Mouse (Mus musculus) midbrain, postnatal 0 days (tissue): ENCODE data around the gene Kcnj9. TPM values are rescaled to one million over a fixed set of nuclear protein-coding genes. Genes with fewer than 3 reads are reported as not detected.

Experiments
- ATAC-seq: fragments of 200-750 bp; cut with Nextera tagmentation; 2 replicates; pipeline ENCODE4 v1.8.0; 2017; ENCODE audit warnings: moderate number of reproducible peaks, mild to moderate bottlenecking, moderate TSS enrichment, moderate library complexity; ENCODE audit not compliant: low FRiP score
- DNase-seq: peaks from one replicate; pipeline ENCODE4 v3.0.0-alpha.2; 2015; ENCODE audit warnings: low spot score
- H3K27ac ChIP-seq: fragments of 300-500 bp; sonication (generic); 2 replicates; pipeline ENCODE4 v1.5.1; 2014; ENCODE audit warnings: low read depth, mild to moderate bottlenecking, low read length, mixed read lengths
- H3K27me3 ChIP-seq: fragments of 300-500 bp; sonication (generic); 2 replicates; pipeline ENCODE4 v1.6.1; 2014; ENCODE audit warnings: low read length, control low read depth, mixed read lengths; ENCODE audit not compliant: insufficient read depth
- H3K36me3 ChIP-seq: fragments of 300-500 bp; sonication (generic); 2 replicates; pipeline ENCODE4 v1.6.1; 2014; ENCODE audit warnings: low read length, control low read depth, mixed read lengths; ENCODE audit not compliant: insufficient read depth
- H3K4me1 ChIP-seq: fragments of 300-500 bp; sonication (generic); 2 replicates; pipeline ENCODE4 v1.6.1; 2014; ENCODE audit warnings: mild to moderate bottlenecking, control low read depth, antibody characterized with exemption, low read length, mixed read lengths; ENCODE audit not compliant: insufficient read depth
- H3K4me2 ChIP-seq: fragments of 300-500 bp; sonication (generic); 2 replicates; pipeline ENCODE4 v1.6.1; 2014; ENCODE audit warnings: low read depth, mild to moderate bottlenecking, low read length, mixed read lengths; ENCODE audit not compliant: poor library complexity, severe bottlenecking
- H3K4me3 ChIP-seq: fragments of 300-500 bp; sonication (generic); 2 replicates; pipeline ENCODE4 v1.5.1; 2014; ENCODE audit warnings: low read depth, mild to moderate bottlenecking, low read length, moderate library complexity
- H3K9ac ChIP-seq: fragments of 300-500 bp; sonication (generic); replicated peaks from 2 replicates; pipeline ENCODE4 v1.6.1; 2014; ENCODE audit warnings: mild to moderate bottlenecking, low read length, moderate library complexity, mixed read lengths; ENCODE audit not compliant: poor library complexity, severe bottlenecking
- H3K9me3 ChIP-seq: fragments of 300-500 bp; sonication (generic); 2 replicates; pipeline ENCODE4 v1.6.1; 2016; ENCODE audit warnings: low read length, control low read depth
- CTCF ChIP-seq: IDR thresholded peaks from 2 replicates; pipeline ENCODE4 v1.5.1; 2016; ENCODE audit warnings: antibody characterized with exemption, mild to moderate bottlenecking
- WGBS: fragments of 180-500 bp; shearing (Covaris S2); extraction: QIAGEN DNeasy Blood & Tissue Kit; methylation state at CpG from one replicate; pipeline ENCODE4 v1.1.7; 2014; 5-methylcytosine and 5-hydroxymethylcytosine counted together
- polyA plus RNA-seq: library from polyadenylated mRNA; unstranded; fragments of >200 nt; fragmentation: Nextera tagmentation; extraction: Ambion mirVana; gene quantifications from 2 replicates; pipeline ENCODE4 v1.2.1, GENCODE M21; 2015
- total RNA-seq: library from RNA; depleted of rRNA; stranded (reverse); fragments of >200 nt; gene quantifications from 2 replicates; pipeline ENCODE4 v1.2.3, GENCODE M21; 2014

Gene Kcnj9
- total and polyA plus RNA-seq, 2 experiments from 2014 or later, result 5.8 to 14.1 TPM

DNA sequence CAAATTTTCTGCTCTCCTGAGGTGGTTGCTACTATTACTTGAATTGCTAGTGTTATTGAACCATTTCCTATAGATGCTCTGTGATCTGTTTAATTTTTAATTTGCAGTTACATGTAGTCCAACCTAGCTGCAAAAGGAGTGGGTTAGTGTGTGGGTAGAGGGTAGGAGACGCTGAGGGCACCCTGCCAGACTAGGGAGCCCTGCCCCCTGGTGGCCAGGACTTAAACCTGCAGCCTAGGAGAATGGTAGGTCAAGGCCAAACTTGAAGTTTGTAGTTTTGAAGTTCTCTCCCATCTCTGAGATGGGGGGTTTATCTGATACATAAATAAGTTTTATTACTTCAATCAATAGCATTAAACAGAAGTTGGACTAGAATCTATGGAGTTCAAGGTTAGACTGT is 28.4 kb upstream of the Kcnj9 start:
- no peak overlapping the region for H3K4me3 ChIP-seq
- WGBS, result 0% methylated on average over 1 of the region's 1 CpGs
- no peak overlapping the region for H3K4me2 ChIP-seq
- H3K9me3 ChIP-seq, result no peaks in the 10 kb centered on the region
- no peaks in the 10 kb centered on the region for H3K36me3 ChIP-seq
- TF ChIP-seq CTCF, result peak; percentile 84
- no peaks in the 10 kb centered on the region for H3K27me3 ChIP-seq
- DNase-seq (peak; percentile 50), ATAC-seq (no peak)
- H3K9ac ChIP-seq, result no peak overlapping the region
- H3K27ac ChIP-seq, result no peak overlapping the region
- no peaks in the 10 kb centered on the region for H3K4me1 ChIP-seq

DNA sequence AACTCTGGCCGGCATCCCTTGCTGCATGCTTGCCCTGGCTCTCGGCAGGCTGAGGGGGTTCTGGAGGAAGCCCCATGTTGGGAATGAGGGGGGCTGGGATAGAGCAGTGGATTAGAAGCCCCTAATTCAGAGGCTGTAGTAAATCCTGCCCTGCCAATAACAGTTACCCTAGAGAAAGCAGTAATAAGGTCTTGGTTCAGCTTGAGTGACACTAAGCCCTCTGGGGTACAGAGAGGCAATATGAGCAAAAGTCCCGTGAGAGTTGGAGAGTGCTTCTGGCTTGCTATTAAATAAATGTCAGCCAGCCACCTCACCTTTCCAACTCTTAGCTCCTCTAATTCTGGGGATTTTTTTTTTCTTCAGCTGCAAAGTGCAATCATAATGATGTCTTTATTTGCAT is 26.2 kb upstream of the Kcnj9 start:
- no peak for TF ChIP-seq CTCF
- H3K4me2 ChIP-seq, result no peak overlapping the region
- no peak for DNase-seq
- no peaks in the 10 kb centered on the region for H3K27me3 ChIP-seq
- WGBS, result 15% methylated on average over 3 of the region's 3 CpGs
- 0 out of 2 replicates have a peak overlapping the region, but pooled peaks have one; percentile 13 for H3K9ac ChIP-seq
- no peak overlapping the region for H3K4me3 ChIP-seq
- peak overlapping the region; percentile 43 for H3K27ac ChIP-seq
- H3K36me3 ChIP-seq, result no peaks in the 10 kb centered on the region
- ATAC-seq, result peak; percentile 36; the same call in 1 of the 2 replicates
- H3K4me1 ChIP-seq, result no peaks in the 10 kb centered on the region
- H3K9me3 ChIP-seq, result no peaks in the 10 kb centered on the region

DNA sequence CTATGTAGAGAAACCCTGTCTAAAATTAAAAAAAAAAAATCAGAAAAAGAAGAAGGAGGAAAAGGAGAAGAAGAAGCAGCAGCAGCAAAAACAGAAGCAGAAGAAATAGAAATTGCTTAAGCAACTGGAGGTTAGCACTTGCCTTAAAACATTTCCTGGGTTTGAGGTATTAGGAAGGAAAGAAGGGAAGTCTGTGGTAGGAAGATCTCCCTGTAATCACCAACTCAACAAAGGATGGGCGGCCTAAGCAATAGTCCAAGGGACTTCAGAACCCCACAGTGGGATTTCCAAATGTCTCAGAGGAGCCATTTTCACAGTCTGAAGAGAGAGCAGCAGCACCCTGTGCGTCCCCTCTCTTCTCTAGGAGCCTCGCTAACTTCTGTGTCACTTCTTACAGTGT is 23.3 kb upstream of the Kcnj9 start:
- H3K9ac ChIP-seq, result no peak overlapping the region
- no peak overlapping the region for H3K27ac ChIP-seq
- ATAC-seq (no peak), DNase-seq (no peak)
- H3K36me3 ChIP-seq, result no peaks in the 10 kb centered on the region
- no peak overlapping the region for H3K4me3 ChIP-seq
- TF ChIP-seq CTCF, result no peak
- no peaks in the 10 kb centered on the region for H3K4me1 ChIP-seq
- 87% methylated on average over 3 of the region's 3 CpGs for WGBS
- no peak overlapping the region for H3K4me2 ChIP-seq
- H3K27me3 ChIP-seq, result no peaks in the 10 kb centered on the region
- no peaks in the 10 kb centered on the region for H3K9me3 ChIP-seq

DNA sequence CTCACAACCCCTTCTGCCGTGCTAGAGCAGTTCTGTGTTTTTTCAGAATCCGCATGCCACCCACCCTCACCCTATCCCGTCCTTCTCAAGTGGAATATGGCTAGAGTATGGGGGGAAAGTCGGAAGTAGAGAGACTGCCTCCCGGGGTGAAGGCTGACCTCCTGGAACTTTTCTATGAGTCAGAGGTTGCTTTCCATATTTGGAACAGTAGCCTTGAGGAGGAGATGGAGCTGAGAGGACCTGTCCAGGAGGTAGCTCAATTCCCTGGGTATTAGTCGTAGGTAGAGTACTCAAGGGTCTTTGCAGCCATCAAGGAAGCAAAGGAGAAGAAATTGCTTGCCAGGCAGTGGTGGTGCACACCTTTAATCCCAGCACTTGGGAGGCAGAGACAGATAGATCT is 22.9 kb upstream of the Kcnj9 start:
- WGBS, result 76% methylated on average over 6 of the region's 6 CpGs
- no peak overlapping the region for H3K27ac ChIP-seq
- H3K9ac ChIP-seq, result no peak overlapping the region
- H3K27me3 ChIP-seq, result no peaks in the 10 kb centered on the region
- H3K9me3 ChIP-seq, result no peaks in the 10 kb centered on the region
- H3K36me3 ChIP-seq, result no peaks in the 10 kb centered on the region
- no peak for TF ChIP-seq CTCF
- DNase-seq, result no peak
- no peaks in the 10 kb centered on the region for H3K4me1 ChIP-seq
- H3K4me3 ChIP-seq, result no peak overlapping the region
- no peak for ATAC-seq
- no peak overlapping the region for H3K4me2 ChIP-seq

DNA sequence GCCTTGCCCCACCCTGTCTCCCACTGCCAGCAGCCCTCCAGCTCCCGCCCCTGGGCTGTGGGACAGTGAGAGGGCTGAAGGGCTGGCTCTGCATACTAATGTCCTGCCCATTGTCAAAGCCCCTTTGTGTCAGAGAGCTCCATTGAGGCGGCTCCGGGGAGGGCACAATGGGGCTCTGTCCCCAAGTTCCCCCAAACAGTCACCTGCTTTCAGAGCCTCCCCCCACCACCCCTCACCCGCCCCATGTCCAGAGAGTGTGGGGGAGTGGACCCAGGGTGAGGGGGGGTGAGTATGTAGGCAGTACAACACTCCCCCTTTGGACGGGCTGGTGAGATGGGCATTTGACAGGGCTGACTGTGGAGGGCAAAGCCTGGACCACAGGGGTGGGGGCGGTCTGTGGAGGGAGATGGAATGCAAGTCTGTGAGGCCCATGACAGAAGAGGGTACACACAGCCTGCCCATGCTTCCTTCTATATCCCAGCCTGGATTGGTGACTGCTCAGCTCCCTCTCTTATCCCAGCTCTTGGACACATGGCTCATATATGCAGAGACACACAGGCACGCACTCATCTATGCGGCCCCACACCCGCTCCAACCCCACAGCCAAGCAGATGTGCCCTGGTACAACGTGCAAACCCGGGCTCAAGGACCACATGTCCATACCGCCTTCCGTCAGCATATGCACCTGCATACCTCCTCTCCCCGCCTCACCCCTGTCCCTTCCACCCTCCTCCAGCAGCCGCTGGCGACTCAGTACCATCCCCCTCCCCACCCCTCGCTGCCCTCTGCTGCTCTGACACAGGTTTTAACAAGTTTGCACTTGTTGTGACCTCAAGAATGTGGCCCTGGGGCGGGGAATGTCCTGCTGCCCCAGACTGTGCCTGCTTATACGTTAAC is 21.0 kb upstream of the Kcnj9 start:
- peak; percentile 94 for ATAC-seq
- Histone ChIP-seq H3K9ac (0 out of 2 replicates have a peak overlapping the region, but pooled peaks have one; percentile 8), H3K4me3 (no peak overlapping the region), H3K36me3 (no peaks in the 10 kb centered on the region), H3K27ac (peak overlapping the region; percentile 75), H3K4me1 (no peaks in the 10 kb centered on the region), H3K27me3 (no peaks in the 10 kb centered on the region), H3K9me3 (no peaks in the 10 kb centered on the region), H3K4me2 (no peak overlapping the region)
- TF ChIP-seq CTCF, result no peak
- 6% methylated on average over 19 of the region's 19 CpGs for WGBS
- DNase-seq, result peak; percentile 88

DNA sequence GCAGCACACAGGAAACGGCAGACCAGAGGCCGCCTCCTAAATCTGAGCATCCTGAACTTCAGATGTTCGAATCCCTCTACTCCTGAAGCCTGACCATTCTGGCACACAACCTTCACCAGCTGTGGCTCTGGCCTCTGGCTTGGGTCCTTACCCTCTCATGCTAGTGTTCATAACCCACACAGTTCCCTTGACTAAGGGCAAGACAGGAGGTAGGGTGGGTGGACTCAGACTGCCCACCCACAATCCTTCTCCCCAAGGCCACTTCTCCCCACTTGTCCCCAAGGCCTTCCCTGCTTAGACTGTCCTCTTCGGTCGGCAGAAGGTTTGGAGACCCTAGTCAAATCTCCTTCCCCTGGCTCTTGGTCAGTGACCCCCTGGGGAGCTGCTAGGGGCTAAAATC is 20.4 kb upstream of the Kcnj9 start:
- Histone ChIP-seq H3K4me3 (no peak overlapping the region), H3K9ac (0 out of 2 replicates have a peak overlapping the region, but pooled peaks have one; percentile 8), H3K9me3 (no peaks in the 10 kb centered on the region), H3K4me2 (no peak overlapping the region), H3K36me3 (no peaks in the 10 kb centered on the region), H3K4me1 (no peaks in the 10 kb centered on the region), H3K27ac (peak overlapping the region; percentile 75), H3K27me3 (no peaks in the 10 kb centered on the region)
- DNase-seq (no peak), ATAC-seq (peak; percentile 7; the same call in 1 of the 2 replicates)
- 32% methylated on average over 5 of the region's 5 CpGs for WGBS
- no peak for TF ChIP-seq CTCF
